Mouse (Mus musculus) adrenal gland, postnatal 25 days (tissue): ENCODE data around the gene Celf2. TPM values are rescaled to one million over a fixed set of nuclear protein-coding genes. Genes with fewer than 3 reads are reported as not detected.

Experiments used
- DNase-seq: peaks from one replicate; pipeline ENCODE4 v3.0.0; 2021; ENCODE audit warnings: mixed read lengths
- total RNA-seq: library from RNA; stranded (reverse); gene quantifications from 2 replicates; pipeline ENCODE4 v1.2.3, GENCODE M21; 2021

The Celf2 gene
- total RNA-seq, 1 experiment from 2014 or later = 34.5 TPM

DNA sequence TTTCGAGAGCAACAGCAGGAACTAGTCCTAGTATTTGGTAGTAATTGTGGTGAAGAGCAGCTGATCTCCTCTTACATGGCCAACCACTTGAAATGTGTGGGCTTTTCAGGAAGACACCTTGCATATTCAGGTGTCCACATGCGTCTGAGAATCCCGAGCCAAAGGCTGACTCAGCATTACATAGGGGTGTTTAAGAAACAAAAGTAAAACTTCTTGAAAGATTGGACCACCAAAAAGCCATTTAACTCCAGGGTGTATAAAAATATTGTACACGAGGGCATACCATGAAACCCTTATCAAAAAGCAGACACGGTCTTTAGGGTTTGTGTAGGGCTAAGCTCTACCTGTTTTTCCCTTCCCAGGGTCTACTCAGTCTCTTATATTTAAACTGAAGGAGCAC lies 965.7 kb downstream of the Celf2 start:
- DNase-seq = no peak

DNA sequence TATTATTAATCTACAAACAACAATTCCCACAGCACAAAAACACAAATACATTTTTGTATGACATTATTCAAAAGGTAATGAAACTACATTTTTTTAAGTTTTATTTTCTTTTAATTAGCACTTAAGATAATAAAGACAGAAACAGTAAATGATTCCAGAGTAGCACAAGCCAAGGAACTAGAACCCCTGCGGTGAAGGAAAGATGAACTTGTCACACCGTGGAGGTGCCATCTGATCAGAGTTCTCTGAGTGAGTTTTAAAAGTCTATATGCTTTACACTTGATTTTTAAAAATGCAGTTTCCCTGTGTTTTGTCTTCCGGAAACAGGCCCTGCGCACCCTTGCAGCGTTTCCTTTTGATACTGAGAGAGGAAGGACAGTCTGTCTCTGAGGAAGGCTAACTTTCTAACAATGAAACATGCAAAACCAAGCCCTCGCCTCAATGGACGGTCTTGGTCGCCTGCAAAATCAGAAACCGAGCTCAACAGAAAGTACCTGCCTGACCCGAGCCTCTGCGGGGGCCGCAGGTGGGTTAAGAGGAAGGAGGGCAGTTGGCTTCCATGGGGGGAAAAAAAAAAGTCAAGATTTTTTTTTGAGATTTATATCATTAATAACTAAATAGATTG lies 966.7 kb downstream of the Celf2 start:
- DNase-seq = no peak

DNA sequence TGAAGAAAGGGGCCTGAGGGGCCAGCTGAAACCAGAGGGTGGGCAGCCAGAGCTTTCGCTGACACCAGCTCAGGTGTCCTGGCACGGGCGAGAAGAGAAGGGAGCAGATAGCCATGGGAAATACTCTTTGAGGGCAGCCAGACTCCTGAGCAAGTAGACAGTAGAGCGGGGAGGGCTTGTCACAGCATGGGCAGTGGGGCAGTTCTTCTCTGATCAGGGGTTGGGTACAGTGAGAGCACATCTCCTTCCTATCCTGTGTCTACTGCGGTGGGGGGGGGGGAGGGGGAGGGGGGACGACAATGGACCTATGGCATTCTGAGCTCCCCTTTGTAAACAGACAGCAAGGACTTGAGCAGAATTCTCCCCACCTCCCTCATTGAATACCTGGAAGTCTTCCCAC lies 968.5 kb downstream of the Celf2 start:
- no peak for DNase-seq

DNA sequence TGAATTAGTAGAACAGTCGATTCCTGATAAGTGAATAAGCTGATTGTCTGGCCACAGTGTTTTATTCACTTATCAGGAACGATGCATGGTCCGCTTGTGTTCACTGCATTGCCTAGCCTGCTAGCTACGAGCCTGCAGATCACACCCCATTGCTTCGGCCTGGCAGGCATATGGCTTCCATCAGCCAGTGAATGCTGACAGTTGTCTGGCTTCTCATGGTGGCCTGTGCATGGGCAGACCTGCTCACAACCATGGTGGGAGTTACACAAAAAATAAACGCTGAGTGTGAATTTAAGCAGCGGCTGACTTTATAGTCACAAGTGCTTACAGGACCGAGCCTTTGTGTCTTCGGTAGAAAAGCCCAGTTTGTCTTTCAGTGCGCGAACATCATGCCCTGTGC lies 969.3 kb downstream of the Celf2 start:
- DNase-seq = no peak

DNA sequence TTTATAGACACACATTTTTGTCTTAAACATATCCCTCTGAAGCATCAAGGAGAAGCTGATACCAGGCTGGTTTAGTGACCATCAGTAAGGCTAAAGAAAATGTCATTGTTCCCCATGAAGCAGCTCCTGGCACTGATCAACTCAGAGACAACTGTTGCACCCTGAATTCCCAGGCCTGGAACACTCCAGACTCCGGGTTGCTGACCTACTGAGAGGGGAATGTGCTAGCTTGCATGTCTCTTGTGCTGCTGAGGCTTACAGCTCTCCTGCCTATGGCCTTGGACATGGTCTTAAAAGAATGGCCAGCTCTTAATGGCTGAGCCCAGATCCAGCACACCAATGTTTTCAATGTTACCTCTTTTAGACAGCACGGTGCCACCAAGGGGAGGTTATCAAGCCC lies 970.9 kb downstream of the Celf2 start:
- no peak for DNase-seq

DNA sequence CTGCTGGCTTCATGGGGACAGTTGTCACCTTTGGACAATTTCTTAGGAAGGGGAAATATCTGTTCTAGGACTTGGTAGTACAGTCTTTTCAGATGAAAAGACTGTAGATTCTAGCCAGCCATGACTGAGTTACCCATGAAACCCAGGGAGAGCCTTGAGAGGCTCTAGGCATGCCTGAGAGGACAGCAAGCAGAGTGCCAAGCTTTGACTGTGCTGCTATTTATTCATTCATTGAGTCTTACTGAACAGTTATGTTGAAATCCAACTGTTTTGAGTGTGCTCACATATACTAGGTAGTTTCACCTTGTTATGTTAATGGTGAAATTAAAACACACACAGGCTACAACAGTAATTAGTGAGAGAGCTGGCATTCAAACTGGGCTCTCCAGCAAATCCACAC lies 971.3 kb downstream of the Celf2 start:
- no peak for DNase-seq

DNA sequence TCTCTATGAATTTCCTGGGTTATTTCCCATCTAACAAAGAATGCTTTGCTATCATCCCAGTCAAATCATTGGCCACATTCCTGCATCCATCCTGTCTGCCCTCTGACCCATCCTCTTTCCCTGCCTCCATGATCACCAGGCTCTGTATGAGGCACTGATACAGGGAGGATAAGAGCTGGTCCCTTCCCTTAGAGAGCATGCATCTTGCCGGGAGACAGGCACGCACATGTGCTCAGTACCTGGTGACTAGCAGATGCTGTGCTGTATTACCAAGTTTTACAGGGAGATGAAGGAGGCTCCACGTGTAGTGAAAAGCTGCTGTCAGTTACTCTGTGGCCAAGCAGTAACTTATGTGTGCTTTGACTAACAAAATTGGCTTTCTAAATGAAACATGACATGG lies 972.0 kb downstream of the Celf2 start:
- DNase-seq = no peak

DNA sequence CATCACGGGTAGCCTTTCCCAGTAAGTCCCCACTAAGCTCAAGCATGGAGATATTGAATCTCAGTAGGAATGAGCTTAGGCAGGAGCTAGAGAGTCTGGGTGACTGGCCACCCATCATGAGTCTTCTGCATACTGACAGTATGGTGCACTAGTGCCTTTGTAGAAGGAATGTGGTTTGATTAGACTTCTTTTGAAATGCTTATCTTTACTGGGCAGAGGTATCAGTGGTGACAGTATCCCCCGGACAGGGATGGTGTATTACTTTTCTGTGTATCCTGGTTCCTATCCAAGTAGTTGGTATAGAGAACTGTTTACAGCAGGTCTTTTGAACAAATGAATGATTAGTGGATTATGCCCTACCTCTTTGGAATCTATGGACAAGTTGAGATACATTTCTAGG lies 973.0 kb downstream of the Celf2 start:
- no peak for DNase-seq

DNA sequence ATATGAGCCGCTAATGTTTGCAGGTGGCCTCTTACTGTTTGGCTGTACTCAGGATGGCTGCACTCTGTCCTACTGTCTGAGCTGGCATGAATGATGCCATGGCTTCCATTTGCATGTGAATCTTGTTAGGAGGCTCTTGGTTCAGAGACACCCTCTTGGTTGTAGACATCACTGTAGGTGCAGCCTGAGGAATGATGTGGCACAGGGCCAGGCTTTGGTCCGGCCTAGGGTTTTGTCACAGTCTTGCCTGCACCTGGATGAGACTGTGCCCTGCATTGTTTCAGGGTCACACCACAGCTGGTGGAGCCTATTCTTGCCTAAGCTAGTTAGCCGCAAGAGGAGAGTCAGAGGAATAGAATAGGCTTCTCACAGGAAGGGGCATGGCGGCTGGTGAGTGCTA lies 977.0 kb downstream of the Celf2 start:
- DNase-seq = no peak

DNA sequence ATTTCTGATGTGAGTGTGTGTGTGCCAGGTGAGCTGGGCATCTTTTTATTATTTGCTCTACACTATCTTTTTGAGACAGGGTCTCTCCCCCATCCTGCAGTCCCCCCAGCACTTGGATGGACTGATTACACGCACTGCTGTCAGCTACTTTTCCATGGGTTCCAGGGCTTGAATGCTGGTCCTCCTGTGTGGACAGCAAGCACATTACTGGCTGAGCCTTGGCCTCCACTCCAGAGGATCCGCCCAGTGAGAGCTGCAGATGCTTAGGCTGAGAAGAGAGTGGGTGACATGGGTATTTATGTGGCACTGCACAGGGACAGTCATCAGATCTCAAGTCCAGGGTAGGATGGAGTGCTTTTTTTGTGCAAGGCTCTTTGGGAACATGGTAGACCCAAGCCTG lies 981.3 kb downstream of the Celf2 start:
- DNase-seq = no peak

DNA sequence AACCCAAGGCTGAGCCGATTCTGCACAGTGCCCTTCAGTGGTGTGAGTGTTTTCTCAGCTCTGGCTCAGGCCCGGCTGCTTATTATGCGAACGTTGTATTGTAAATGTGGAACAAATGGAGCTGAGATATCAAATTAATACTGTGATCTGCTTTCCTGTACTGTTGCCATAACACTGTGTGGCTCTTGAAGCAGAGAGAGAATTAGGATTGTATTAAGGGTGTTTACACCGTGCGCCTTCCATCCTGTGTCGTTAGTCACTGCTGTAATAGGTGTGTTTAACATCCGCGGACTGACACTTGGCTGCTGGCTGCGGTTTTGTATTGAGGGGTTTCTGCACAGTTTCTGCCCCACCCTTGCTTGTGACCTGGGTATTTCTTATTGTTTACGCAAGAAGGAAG lies 982.5 kb downstream of the Celf2 start:
- no peak for DNase-seq

DNA sequence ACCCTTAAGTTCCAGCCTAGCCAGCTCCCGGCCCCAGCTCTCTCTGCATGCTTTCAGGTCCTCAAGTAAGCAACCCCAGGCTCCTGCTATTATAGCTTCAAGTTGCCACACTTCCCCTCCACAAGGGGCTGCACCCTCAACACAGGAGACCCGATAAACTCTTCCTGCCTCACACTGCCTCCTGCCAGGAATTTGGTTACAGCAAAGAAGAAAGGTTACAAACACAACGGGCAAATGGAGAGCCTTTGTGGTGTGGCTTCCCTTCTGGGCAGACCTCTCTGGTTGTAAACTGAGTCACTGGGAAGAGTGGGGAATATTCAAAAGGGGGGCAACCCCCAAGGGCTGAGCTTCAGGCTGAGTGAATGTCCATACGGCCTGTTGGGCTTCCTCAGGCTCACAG lies 983.1 kb downstream of the Celf2 start:
- DNase-seq = no peak

DNA sequence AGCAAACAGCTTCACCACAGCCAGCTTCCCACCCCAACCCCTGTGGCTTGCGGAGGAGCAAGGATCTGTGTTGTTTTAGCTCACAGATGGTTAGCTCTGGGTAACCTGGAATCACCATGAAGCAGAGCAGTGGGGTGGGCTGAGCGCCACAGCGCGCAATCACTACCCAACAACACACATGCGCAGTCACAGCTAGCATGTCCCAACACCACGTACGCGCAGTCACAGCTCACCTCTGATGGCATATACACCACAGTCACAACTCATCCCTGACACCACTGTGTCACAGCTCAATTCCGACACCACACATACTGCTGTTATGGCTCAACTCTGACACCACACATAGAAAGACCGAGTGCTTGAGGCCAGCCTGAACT lies 985.5 kb downstream of the Celf2 start:
- DNase-seq = no peak

DNA sequence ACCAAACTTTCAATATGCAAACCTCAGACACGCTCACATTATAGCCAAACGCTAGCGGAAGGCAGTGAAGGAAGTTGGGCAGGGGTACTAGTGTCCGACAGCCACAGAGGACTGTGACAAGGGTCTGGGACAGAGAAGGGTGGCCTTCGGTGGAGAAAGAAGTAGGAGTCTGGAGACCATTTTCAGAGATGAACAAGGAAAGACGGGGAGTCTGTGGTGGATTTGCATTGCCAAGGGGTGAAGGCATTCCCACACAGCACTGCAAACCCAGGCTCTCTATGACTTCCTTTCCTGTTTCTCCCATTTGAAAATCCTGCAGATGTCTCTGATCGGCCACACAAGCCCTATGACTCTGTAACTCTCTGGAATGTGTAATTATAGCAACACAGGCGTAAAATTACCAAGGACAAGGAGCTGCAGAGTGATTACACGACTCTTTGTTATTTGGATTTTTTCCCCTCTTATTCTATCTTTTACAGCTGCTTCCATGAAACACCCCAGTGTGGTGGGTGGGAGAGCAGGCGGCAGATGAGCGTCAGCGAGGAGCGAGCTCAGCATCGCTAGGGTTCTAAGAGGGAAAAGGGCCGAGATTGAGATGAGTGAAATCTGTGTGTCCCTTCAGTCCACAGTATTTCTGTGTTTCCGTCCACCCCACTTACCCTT lies 986.0 kb downstream of the Celf2 start:
- DNase-seq = no peak

DNA sequence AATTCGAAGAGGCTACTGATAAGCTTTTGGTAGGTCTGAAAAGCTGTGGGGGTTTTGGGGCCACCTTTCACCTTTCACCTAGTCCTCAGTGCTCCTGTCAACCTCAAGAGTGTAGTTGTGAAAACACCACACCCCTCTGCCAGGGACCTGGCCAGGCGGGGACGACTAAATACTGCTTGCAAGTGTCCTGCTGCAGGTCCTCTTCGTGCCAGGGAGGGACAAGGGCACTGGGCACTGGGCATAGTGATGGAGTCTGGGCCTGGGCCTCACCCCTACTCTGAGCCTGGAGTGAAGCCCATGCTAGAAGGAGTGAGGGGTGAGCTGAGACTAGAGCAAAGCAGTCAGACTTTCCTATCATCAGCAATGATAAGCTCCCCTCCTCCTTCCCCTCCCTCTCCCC lies 987.0 kb downstream of the Celf2 start:
- DNase-seq = no peak

DNA sequence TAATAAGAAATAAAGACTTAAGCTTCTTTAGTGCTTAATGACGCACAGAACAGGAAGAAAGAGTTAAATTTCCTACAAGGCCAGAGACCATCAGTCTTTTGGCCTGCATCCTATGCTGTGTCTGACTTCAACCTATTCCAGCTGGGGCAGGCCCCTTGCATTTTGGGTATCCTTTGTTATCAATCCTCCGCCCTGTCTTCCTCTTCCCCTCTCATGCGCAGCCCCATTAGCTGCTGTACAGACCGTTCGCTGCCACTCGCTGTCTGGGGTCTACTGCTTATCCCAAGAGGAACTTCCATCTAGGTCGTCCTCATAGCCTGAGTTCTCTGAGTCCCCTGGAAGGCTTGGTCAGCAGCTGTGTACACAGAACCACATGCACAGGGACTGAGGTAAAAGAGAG lies 996.2 kb downstream of the Celf2 start:
- no peak for DNase-seq

DNA sequence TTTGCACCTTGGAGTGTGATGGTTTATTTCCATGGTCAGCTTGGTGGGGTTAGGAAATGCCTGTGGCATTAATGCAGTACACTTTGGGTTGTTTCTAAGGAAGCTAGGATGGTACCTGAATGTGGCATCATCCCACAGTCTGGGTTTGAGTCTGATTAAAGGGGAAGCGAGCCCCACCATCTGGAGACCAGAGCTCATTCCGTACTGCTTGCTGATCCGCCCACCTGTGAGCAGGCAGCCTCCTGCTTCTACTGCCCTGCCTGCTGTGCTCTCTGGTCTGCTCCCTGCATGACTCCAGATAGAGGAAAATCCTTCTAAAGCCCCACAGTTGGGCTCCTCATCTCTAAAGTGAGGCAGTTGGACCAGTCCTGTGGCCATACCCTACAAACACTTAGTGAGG lies 1002.3 kb downstream of the Celf2 start:
- DNase-seq = no peak

DNA sequence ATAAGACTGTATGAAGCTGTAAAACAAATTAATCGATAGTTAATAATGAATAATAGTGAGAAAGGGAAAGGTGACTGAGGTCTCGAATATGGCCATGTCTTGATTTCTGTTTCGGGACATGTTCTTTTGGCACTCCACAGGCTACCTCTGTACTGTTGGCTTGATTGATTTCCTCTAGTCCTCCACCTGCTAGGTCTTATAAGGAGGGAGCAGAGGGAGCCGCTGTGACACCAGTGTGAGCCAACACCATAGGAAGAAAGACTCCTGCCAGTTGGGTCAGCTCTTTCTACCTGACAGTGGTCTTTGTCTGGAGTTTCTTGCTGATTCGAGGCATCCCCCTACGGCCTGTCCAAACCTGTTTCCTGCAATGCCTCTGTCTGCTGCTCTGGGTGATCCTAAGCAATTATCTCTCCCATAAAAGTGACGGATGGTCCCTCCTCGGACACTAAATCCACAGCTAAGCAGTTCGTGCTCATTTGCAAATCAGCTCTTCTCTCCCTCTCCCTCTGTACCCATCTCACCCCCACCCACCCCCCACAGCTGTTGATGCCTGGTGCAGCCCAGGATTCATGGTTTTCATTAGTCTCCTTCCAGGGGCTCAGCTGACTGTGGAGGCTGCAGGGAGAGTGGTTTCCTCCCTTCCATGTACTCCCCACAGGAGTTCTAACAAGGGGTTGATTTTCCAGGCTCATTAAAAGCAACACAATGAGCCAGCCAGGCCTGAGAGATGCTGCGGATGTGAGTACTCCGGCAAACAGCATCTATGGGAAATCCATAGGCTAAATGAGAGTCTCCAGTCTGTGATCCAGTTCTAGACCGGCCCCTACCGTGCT lies 1003.2 kb downstream of the Celf2 start:
- no peak for DNase-seq

DNA sequence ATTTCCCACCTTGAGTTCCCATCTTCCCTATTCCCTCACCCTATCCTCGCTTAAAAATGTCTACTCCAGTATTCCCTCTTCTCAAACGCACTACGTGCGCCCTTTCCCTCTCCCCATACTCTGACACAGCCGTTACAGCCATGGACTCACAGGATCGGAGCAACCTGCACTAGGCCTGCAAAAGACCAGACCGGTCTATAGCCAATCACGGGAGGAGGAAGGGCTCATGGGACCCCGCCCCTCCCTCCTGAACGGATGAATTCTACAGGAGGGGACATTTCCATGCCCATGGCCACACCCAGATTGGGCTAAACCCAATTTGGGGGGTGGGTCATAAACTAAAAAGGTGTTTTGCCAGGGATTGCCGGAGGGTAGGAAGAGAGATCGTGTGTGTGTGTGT lies 1003.8 kb downstream of the Celf2 start:
- no peak for DNase-seq

DNA sequence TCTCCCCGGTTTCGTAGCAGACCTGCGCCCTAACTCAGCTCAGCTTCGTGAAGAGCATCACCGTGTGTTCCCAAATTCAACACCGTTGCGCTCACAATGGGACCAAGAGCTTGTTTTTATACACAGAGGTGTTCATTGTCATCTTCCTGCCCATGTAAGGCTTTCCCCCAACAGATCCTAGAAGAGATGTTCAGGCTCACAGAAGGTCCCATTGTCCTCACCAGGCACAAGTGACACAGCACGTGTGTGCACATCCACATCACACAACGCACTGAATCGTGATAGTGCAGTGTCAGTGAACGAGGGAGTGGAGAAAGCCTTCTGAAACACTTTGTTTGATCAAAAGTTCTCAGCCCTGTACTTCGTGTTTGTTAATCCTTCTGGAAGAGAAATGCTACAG lies 1011.3 kb downstream of the Celf2 start:
- DNase-seq = no peak

DNA sequence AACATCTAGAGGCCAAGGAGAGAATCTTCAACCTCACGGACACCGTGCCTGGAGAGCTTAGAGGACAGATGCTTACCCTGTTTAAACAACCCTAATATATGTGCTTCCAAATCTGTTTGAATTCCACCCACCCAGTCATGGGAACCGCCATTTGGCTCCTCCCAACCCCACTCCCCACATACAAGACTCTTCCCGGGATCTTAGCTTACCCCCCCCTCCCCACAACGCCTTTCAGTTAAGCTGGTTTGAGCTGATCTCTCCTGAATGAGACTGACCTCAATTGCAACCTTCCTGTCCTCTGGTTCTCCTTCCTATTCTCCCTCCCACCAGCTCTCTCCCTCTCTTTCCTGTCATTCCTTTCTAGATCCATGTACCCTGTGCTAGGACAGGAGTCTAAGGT lies 1011.7 kb downstream of the Celf2 start:
- no peak for DNase-seq

DNA sequence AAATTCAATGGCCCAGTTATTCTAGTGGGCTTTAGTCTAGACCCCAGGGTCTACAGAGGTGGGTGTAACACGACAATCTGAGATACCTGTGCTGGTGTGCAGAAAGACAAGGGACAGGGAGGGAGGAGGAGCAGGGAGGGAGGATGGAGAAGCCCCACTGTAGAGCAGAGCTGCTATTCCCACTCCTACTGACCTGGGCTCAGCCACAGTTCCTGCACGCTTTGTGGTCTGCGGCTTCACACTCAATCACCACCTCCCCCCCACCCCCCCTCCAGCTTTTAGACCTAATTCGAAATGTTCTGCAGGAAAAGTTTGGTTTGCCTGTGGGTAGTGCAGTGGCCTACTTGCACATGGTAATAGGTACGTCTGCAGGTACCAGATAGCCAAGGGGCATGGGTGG lies 1015.5 kb downstream of the Celf2 start:
- no peak for DNase-seq

DNA sequence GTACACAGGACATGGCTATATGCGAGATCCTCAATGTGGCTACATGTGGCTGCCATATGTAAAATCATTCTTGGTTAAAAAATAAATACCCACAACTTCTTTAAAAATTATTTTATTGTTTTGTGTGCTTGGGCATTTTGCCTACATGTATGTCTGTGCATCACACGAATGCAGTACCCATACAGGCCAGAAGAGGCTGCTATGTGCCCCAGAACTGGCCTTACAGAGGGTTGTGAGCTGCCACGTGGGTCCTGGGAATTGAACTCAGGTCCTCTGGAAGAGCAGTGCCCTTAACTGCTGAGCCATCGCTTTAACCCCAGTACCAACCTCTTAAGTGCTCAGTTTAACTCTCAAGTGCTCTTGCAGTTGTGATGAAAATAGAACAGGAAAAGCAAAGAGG lies 1018.5 kb downstream of the Celf2 start:
- DNase-seq = no peak

DNA sequence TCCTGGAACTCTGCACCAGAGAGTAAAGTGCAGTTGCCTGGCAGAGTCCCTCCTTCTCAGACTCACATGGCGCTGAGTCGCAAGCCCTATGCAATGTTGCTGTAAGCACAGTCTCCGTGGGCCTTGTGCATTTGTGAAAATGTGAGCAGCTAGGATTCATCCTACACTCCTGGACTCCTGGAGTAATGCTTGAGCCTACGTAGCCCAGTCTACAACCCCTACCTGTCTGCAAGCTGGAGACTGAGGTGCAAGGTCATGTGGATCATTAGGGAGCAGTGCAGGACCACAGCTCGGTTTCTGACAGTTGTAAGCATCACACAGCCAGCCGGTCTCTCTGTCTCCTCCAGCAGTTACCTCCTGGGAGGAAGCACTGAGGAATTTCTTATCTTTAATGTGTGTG lies 1019.3 kb downstream of the Celf2 start:
- no peak for DNase-seq
